Mouse (Mus musculus) stomach, embryonic 16.5 days (tissue): ENCODE measurements at regions not wholly inside any gene's neighbourhood (a gene's known extent, or its start where the extent isn't known, plus 50 kb on each side); places are given as distances from the start of the nearest gene placed in this dataset.
"Not testable (repeated sequence)": the region's sequence is repeated elsewhere in the genome, so short reads cannot be mapped to it uniquely, and the experiment has no call there.

Experiments used
- ATAC-seq: fragments of 200-750 bp; cut with Nextera tagmentation; 2 replicates; pipeline ENCODE4 v1.8.0; 2017; ENCODE audit warnings: moderate number of reproducible peaks, moderate TSS enrichment; ENCODE audit not compliant: insufficient read depth, low FRiP score
- H3K27ac ChIP-seq: fragments of 300-500 bp; sonication (generic); 2 replicates; pipeline ENCODE4 v1.5.1; 2014; ENCODE audit warnings: low read length
- H3K27me3 ChIP-seq: fragments of 300-500 bp; sonication (generic); 2 replicates; pipeline ENCODE4 v1.6.1; 2014; ENCODE audit warnings: low read length, control low read depth, mixed read lengths; ENCODE audit not compliant: control insufficient read depth, insufficient read depth
- H3K36me3 ChIP-seq: fragments of 300-500 bp; sonication (generic); 2 replicates; pipeline ENCODE4 v1.6.1; 2014; ENCODE audit warnings: low read length; ENCODE audit not compliant: control insufficient read depth, insufficient read depth
- H3K4me1 ChIP-seq: fragments of 300-500 bp; sonication (generic); 2 replicates; pipeline ENCODE4 v1.6.1; 2014; ENCODE audit warnings: low read length, control low read depth, mixed read lengths; ENCODE audit not compliant: control insufficient read depth, insufficient read depth
- H3K4me2 ChIP-seq: fragments of 300-500 bp; sonication (generic); 2 replicates; pipeline ENCODE4 v1.6.1; 2014; ENCODE audit warnings: low read depth, low read length, mixed read lengths
- H3K4me3 ChIP-seq: fragments of 300-500 bp; sonication (generic); replicated peaks from 2 replicates; pipeline ENCODE4 v1.5.1; 2014; ENCODE audit warnings: mild to moderate bottlenecking, low read length
- H3K9ac ChIP-seq: fragments of 300-500 bp; sonication (generic); 2 replicates; pipeline ENCODE4 v1.6.1; 2014; ENCODE audit warnings: low read length
- H3K9me3 ChIP-seq: fragments of 300-500 bp; sonication (generic); replicated peaks from 2 replicates; pipeline ENCODE4 v1.6.1; 2016; ENCODE audit warnings: low read length, control low read depth; ENCODE audit not compliant: control insufficient read depth
- WGBS: fragments of 180-500 bp; shearing (Covaris S2); extraction: QIAGEN DNeasy Blood & Tissue Kit; methylation state at CpG from one replicate; pipeline ENCODE4 v1.1.7; 2014; 5-methylcytosine and 5-hydroxymethylcytosine counted together

DNA sequence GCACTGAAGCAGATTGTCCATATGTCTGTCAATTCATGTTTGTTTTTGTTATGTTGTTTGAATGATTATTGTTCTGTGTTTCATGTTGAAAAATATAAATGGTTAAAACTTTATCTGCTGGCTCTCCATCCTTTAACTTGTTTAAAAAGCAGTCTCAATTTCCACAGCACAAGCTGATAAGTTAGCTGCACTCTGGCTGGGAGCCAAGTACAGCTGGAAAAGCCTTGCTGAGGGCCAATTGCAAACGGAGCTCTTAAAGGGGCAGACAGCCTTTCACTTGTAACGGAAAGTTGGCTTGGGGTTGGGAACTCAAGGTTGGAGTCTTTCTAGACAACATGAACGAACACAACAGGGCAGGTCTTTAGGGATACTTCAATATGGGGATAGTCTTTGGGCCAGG is 462.0 kb downstream of the Gm11232 start:
- H3K9ac ChIP-seq, H3K27ac ChIP-seq, H3K36me3 ChIP-seq, H3K4me1 ChIP-seq, H3K4me2 ChIP-seq, H3K27me3 ChIP-seq, H3K9me3 ChIP-seq, H3K4me3 ChIP-seq, ATAC-seq: not testable (repeated sequence)
- WGBS, result 71% methylated on average over 3 of the region's 3 CpGs

GRCm38 (mm10) chr4:71291741-71292149 is 466.0 kb downstream of the Gm11232 start:
- Histone ChIP-seq H3K4me1 (no peaks in the 10 kb centered on the region), H3K36me3 (no peaks in the 10 kb centered on the region), H3K27me3 (no peaks in the 10 kb centered on the region), H3K27ac (no peak overlapping the region), H3K9ac (no peak overlapping the region), H3K4me2 (no peak overlapping the region), H3K4me3 (no peak overlapping the region), H3K9me3 (peaks cover 10% of the 10 kb centered on the region)
- WGBS, result 81% methylated on average over 10 of the region's 10 CpGs
- ATAC-seq, result no peak

DNA sequence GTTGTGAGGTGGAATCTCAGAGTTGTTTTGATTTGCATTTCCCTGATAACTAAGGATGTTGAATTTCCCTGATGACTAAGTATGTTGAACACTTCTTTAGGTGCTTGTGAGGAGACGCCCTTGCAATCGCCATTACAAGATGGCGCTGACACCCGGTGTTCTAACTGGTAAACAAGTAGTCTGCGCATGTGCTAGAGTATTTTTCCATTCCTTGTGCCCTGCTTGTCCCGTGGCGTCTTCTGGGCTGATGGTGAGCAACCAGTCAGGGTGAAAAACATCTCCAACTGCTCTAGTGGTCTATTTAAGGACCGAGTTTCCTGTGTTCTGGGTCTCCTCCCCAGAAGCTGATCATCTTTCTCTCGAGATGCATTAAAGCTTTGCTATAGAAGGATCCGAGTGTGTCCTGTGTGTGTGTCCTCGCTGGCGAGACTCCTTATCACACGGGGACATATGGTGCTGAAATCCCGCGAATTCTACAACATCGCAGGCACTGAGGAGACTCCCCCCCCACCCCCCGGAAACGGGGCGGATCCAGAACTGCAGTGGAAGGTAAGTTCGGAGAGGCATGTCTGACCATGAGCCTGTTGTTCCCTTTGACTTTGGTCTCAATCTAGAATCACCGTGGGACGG is 466.5 kb downstream of the Gm11232 start:
- WGBS, result 89% methylated on average over 22 of the region's 22 CpGs
- H3K27me3 ChIP-seq, H3K4me2 ChIP-seq, H3K4me3 ChIP-seq, H3K4me1 ChIP-seq, H3K36me3 ChIP-seq, ATAC-seq, H3K9ac ChIP-seq, H3K27ac ChIP-seq: not testable (repeated sequence)
- peaks cover 10% of the 10 kb centered on the region for H3K9me3 ChIP-seq

- Histone ChIP-seq H3K36me3 (no peaks in the 10 kb centered on the region), H3K9me3 (peaks cover 3% of the 10 kb centered on the region; the same call in 1 of the 2 replicates), H3K4me3 (no peak overlapping the region), H3K9ac (no peak overlapping the region), H3K4me1 (no peaks in the 10 kb centered on the region), H3K27ac (no peak overlapping the region), H3K27me3 (no peaks in the 10 kb centered on the region), H3K4me2 (no peak overlapping the region)
- ATAC-seq, result no peak
- WGBS, result 81% methylated on average over 1 of the region's 1 CpGs
These were observed 474.6 kb downstream of the Gm11232 start for GRCm38 (mm10) chr4:71283147-71283546.

DNA sequence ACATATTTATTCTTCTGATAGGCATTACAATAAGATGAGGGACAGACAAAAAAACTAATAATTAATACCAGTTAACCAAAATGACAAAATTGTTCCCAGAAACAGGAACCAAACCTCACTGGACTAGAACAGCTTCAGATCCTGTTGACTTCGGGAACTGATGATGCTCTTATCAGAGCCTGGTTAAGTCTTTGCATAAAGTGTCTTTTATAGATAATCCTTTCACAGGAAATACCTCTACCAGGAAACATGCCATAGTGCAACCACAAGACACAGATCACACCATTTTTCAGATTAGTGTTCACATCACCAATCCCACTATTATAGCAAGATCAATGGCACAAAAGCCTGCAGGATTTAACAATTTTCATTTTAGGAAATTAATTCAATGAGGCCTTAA is 478.1 kb downstream of the Gm11232 start:
- no peak overlapping the region for H3K27ac ChIP-seq
- no peak for ATAC-seq
- no peaks in the 10 kb centered on the region for H3K9me3 ChIP-seq
- no peaks in the 10 kb centered on the region for H3K4me1 ChIP-seq
- no peak overlapping the region for H3K9ac ChIP-seq
- no peak overlapping the region for H3K4me3 ChIP-seq
- H3K27me3 ChIP-seq, result no peaks in the 10 kb centered on the region
- H3K4me2 ChIP-seq, result no peak overlapping the region
- 53% methylated on average over 1 of the region's 1 CpGs for WGBS
- no peaks in the 10 kb centered on the region for H3K36me3 ChIP-seq

DNA sequence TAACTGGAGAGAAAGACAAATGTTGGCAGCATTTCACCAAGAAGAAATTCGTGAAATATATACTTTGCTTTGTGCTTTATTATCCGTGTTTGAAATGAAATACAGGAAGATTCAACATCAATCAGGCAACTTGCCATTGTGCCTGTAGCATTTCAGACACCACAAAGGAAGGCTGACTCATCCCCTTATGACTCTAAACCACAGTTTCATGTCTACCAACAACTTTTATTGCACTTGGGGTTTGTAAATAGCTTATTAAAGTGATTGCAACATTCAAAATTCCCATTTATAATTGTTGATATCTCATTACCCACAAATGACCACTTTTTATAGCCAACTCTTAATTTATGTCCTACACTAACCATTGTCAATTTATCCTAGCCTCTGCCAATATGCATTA is 497.9 kb downstream of the Gm11232 start:
- ATAC-seq, result no peak
- H3K4me2 ChIP-seq, result no peak overlapping the region
- H3K4me3 ChIP-seq, result no peak overlapping the region
- no peak overlapping the region for H3K9ac ChIP-seq
- 61% methylated on average over 2 of the region's 2 CpGs for WGBS
- H3K27ac ChIP-seq, result no peak overlapping the region
- H3K36me3 ChIP-seq, result no peaks in the 10 kb centered on the region
- no peaks in the 10 kb centered on the region for H3K4me1 ChIP-seq
- H3K9me3 ChIP-seq, result no peaks in the 10 kb centered on the region
- no peaks in the 10 kb centered on the region for H3K27me3 ChIP-seq

DNA sequence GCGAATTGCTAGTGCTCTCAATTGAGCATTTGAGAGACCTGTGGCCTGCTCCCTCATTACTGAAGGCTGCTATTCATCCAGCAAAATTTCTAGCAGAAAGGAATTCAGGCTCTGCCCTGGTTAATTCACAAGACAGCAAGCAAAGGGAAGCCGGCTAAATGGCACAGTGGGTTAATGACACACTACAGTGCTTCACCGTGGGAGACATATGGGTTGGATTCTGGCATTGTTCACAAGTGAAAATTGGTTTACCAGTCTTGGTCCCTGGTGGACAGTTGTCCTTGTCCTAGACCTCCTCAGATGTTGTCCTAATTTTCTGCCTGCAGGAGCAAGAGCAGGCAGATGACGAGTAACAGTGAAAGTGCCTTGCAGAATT is 527.3 kb downstream of the Gm11232 start:
- Histone ChIP-seq H3K4me3 (no peak overlapping the region), H3K9ac (no peak overlapping the region), H3K4me1 (no peaks in the 10 kb centered on the region), H3K27ac (no peak overlapping the region), H3K4me2 (no peak overlapping the region), H3K27me3 (no peaks in the 10 kb centered on the region), H3K36me3 (no peaks in the 10 kb centered on the region), H3K9me3 (no peaks in the 10 kb centered on the region)
- WGBS, result 77% methylated on average over 4 of the region's 4 CpGs
- ATAC-seq, result no peak

DNA sequence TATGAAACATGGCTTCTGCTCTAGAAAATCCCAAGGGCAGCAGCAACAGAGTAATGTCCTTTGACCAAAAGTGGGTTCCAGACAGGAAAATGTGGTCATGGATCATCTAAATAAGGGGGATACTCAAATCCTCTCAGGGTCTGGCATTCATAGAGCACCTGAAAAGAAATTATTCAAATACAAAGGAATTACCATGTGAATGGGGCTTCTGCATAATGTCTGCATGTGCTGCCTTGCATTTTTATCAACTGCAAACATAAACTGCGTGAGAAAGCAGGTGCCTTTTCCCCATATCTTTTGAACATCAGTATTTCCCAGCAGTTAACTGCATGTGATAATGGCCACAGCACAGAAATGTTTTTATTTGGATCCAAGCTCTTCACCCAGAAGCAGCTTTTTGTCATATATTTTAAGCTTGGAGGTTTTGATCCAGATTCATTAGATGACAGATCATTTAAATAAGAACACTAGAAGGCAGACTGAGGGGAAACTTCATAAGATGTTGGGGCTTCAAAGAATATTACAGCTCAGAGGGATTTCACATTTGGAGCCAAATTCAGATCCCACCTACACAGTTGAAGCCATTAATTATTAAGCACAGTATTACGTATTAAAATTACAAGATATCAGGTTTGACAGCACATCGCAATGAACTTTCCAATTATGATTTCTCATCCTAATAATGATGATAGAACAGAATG is 527.8 kb downstream of the Gm11232 start:
- H3K4me3 ChIP-seq, result no peak overlapping the region
- no peaks in the 10 kb centered on the region for H3K27me3 ChIP-seq
- 78% methylated on average over 3 of the region's 3 CpGs for WGBS
- H3K27ac ChIP-seq, result no peak overlapping the region
- H3K4me1 ChIP-seq, result no peaks in the 10 kb centered on the region
- no peak for ATAC-seq
- H3K4me2 ChIP-seq, result no peak overlapping the region
- no peak overlapping the region for H3K9ac ChIP-seq
- no peaks in the 10 kb centered on the region for H3K9me3 ChIP-seq
- H3K36me3 ChIP-seq, result no peaks in the 10 kb centered on the region

DNA sequence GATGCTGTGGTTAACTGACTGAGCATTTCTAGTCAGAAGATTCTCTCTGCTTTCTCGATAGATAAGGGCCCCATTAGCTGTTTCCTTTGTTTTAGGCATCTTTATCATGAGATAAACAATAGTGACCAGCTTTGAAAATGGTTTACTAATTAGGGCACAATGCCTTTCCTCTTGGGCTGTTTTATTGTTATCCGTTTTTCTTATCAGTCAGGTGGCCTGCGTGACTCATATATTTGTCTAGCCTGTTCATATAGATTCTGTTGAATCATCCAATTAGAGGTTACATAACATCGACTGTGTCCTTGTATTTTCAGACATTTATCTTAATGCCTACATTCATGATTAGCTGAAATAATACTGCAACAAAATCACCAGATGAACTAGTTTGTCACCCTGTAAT is 531.1 kb downstream of the Gm11232 start:
- no peaks in the 10 kb centered on the region for H3K4me1 ChIP-seq
- H3K9me3 ChIP-seq, result no peaks in the 10 kb centered on the region
- 36% methylated on average over 4 of the region's 4 CpGs for WGBS
- H3K4me2 ChIP-seq, result no peak overlapping the region
- no peaks in the 10 kb centered on the region for H3K27me3 ChIP-seq
- no peak overlapping the region for H3K27ac ChIP-seq
- no peak for ATAC-seq
- no peak overlapping the region for H3K4me3 ChIP-seq
- no peak overlapping the region for H3K9ac ChIP-seq
- H3K36me3 ChIP-seq, result no peaks in the 10 kb centered on the region
